Mouse (Mus musculus) spleen, postnatal 36 days (tissue): Measurements from ENCODE around the gene Trim16.
A peak's percentile ranks its signal among the peaks of the same experiment; 100 is the strongest.

Experiments
- DNase-seq, 2 experiments: peaks; one replicate each; pipeline ENCODE4 v3.0.0; 2022; ENCODE audit warnings: low spot score in 2 of 2, mixed read lengths in 1 of 2

Trim16 gene

DNA sequence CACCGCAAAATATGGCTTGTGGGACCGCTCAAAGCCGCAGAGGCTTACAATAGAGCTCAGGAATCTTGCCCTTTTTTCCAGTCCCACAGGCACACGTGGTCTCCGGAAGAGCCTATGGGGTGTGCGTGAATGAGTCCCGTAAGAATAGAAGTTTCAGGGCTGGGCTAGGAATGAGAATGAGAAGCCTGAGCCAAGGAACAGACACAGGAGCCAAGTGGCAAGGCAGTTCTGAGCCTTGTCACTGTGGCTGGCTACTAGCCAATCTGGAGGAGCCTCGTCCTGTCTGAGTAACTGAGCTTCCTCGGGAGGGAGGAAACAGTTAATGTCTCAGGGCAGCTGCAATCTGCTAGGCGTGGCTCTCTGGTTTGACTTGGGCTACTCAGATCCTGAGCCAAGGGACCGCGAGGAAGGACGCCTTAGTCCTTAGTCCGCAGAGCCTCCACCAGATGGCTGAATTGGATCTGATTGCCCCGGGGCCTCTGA, at the start of gene Trim16:
Gene Trim16 (plus strand): TSS at position 173 of the 483 bp plus-strand sequence.
- DNase-seq = peak; percentile 48 to 63

DNA sequence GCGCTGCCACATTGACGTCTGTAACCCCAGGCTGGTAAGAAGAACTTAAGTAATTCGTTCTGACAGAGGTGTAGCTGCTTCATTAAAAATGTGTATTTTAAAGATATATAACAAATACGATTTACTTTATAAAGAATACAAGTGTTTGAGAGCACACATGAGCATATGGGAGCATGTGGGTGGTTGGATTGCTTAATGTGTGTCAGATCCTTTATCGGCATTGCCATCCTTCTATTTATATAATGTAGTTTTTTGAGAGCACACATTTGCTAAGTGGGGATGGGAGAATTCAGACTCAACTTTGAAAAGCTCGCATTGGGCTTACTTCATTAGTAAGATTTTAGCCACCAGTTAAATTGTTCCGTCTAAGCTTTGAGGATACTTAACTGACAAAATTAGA, 43.5 kb upstream of the Trim16 start:
- DNase-seq = no peak

DNA sequence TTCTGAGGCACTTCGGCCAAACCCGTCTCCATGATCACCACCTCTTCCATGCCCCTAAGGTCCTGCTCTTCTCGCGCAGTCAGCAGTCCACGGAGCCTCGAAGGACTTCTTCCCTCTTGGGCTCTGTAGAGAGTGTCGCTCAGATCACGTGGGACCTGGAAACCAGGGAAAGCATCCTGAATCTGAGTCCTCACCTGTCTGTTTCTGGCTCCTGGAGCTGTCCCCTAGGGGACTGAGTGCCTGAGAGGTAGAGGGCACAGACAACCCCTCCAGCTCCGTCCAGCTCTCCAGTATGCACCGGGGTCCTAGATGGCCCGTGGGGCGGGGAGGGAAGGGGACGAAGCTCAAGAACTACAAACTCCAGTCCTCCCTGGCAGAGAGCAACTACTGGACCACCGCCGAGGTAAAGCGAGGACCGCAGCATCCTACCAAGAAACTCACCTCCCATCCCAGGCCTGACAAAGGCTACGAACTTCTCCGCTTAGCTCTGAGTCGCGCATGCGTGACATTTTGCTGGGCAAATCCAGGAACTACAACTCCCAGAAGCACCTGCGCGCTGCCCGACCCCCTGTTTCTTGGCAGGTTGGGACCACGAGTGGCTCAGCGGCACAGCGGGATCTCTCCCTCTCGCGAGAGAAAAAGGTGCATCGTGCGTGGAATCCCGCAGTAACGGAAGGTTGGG, 31.0 kb upstream of the Trim16 start, which contains the start of gene Zfp286:
Gene Zfp286 (minus strand): TSS at position 528 of the 682 bp plus-strand sequence.
- DNase-seq = peak; percentile 67 to 74

DNA sequence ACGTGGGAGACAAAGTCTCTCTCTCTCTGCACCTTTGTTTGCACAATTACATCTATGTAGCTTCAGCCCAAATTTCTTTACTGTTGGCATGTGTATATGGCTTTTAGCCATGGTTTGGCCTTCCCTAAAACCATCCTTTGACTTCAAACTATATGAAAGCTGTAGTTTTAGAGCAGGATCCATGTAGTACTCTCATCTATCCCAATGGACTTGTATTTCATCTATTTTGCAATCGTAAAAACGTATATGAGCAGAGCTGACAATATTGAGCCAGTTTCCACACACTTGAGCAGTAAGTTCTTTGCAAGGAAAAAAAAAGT, 30.5 kb upstream of the Trim16 start:
- DNase-seq = no peak

DNA sequence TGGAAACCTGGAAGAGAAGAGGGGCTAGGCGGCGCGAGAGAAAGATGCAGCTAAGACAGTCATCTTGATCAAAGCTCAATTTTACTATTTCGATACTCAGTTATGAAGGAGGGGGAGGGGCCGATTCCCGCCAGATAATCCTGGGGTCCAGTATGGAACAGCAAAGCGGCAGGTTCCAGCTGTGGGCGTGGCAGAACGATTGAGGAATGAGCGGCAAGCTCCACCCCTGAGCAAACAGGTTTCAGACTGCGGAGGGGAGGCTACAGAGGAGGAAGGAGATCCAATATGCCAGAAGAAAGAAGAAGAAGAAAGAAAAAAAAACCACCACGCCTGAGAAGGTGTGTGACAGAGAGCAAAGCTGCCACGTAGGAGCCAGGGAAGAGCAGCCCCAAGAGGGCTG, 15.9 kb upstream of the Trim16 start:
- DNase-seq = no peak

DNA sequence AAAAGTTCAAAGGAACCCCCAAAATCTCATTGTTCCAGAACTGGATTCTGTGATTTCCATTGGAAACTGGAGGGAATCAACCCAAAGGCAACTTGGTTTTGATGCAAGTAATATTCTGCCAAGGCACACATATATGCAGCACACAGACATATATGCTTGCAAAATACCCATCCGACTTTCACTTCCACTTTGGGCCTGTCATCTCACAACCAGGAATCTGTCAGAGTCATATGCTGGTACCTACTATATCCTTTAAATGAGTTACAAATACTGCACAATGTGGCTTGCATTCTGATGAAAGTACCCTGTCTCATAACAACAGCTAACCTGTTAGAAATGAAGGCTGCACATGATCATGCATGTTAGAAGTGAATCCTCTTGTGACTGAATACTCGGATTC, 12.1 kb upstream of the Trim16 start:
- DNase-seq = no peak

DNA sequence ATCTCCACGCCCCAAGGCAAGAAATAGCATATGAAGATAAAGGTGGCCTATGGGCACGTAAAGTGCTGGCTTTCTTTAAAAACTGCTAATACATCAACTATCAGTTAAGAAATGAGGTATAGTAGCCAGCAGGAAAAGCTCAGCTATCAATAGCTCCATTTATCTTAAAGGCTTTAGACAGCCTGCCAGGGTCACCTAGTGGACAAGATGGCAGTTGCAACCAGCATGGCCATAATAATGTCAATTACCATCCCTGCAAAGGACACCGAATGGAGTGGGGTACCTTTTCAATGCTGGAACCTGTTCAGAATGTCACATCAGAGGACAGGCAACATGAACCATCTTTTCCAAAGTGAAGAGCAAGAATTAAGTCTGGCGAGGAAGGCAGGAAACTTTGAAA, 10.8 kb upstream of the Trim16 start:
- DNase-seq = no peak

DNA sequence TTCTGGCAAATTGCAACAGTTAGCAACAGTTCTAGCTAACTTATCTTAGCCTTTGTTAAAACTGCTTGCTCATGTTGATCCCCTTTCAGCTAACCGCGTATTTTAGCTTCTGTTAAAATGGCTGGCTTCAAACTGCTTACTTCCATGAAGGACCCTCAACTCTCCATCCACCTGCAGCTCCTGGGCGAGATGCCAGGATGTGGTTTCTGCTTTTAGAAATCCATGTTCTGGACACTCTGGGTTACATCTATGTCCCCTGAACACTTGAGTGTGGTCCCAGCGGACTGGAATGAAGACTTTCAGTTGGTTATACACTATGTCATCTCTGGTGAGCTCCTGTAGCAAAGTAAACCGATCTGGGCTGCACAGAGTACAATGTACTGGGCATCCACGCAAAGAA, 7.8 kb upstream of the Trim16 start:
- no peak for DNase-seq

DNA sequence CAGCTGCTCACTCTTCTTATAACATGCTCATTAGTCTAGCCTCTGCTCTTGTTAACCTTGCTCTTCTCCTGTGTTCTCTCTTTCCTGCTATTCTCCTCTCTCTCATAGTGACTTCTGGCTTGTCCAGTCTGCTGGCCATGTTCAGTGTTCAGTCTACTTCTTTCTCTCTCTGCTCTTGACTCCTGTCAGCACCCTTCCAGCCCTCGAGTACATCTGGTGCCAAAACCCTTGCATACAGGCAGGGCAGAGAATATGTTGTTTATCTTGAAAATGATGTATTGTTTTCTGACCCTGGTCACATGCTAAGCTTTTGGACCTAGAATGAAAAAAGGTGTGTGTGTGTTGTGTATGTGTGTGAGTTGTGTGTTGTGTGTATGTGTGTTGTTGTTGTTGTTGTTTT, 6.5 kb upstream of the Trim16 start:
- DNase-seq = no peak

DNA sequence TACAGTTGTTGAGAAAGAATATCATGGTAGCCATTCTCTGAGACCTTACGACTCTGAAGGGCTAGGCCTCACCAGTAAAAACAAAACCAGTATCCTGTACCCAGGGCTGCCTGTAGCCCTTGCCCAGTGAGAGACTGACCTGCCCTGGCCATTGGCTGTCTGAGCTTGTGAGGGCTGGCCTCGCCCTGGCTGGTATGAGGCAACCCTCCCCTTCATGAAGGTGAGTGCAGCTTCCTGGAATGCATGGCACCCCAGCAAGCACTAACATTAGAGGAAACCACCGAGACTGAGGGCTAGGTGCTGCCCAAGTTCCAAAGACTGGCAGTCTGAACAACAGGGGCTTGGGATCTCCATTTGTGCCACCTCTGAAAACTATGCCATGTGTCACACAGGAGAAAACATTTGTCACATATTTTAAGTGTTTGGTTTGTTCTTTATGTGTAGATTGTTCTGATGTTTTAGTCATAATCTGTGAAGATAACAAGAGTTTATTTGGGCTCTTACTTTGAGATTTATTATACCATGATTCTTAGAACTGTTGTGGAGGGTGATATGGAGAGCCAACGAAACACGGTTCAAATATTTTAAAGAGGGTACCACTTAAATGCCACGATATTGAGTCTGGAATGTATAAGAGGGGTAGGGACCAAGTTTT, 5.9 kb upstream of the Trim16 start:
- DNase-seq = no peak

DNA sequence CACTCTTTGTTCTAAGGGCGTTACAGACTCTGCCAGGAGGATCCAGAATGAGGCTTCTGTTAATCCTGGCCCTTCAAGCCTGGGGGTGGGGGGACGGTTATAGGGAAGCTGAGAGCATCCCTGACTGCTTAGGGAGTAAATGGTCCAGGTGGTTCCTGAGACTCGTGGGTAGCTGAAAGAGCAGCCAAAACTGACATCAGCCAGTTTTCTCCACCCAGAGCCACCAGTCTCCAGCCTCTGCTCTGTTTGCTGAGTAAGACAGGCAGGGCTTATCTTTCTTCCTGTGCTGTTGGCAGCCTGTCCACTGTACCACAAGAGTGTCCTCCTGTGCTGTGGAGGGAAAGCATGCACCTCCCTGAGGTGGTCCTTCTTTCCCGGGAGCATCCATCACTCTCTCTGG, 5.4 kb upstream of the Trim16 start:
- DNase-seq = no peak

DNA sequence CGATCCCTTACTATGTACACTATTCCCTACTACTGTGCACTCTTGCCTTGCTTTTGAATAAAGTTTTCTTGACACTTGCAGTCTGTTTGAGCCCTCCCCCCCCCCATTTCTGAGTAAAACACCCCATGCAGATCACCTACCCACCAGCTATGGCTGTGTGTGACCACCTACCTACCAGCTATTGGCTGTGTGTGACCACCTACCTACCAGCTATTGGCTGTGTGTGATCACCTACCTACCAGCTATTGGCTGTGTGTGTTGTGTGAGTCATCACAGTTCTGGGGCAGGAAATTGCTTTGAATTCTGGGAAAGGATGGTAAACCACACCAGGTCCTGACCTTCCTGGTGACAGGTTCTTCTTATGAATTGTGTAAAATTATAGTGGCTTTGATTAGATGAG, 4.6 kb upstream of the Trim16 start:
- DNase-seq = no peak

DNA sequence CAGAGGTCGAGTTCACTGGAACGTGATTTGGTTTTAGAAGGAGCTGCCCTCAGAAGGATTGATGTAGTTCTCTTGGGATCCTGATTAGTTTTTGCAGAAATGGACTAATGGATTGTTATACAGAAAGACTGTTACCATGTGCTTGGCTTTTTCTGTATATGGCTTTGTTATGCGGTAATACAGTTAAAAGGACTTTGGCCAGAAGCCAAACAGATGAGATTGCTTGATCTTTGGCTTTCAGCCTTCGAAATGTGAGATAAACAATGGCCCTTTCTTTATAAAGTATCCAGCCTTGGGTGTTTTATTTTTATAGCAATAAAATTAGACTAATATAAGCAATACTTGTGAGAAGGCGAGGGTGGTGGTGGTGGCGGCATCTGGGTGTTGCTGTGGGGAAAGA, 3.4 kb upstream of the Trim16 start:
- no peak for DNase-seq

DNA sequence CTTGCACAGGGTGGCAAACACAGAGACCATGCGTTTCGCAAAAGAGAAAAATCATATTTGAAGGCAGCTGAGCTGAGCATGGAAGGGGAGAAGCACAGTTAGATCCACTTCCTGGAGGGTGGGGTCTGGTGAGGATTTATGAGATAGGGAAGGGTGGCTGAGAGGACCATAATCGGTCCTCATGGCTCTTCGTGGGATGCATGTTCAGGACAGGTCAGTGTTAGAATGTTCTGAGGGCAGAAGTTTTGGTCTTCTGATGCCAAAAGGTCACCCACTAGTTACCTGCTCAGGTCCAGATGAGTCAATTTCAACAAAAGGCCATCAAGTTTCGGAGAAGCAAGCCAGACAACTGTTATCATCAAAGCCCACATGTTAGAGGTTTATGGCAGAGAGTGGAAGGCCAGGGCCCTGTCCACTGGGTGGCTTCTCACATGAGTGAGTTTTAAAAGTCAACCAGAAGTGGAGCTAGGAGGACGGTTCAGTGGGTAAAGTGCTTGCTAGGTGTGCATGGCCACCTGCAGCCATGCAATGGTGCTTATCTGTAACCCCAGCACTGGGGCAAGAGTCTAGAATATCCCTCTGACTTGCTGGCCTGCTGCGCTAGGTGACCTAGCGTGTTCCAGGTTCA, 858 bp upstream of the Trim16 start:
- DNase-seq = no peak

DNA sequence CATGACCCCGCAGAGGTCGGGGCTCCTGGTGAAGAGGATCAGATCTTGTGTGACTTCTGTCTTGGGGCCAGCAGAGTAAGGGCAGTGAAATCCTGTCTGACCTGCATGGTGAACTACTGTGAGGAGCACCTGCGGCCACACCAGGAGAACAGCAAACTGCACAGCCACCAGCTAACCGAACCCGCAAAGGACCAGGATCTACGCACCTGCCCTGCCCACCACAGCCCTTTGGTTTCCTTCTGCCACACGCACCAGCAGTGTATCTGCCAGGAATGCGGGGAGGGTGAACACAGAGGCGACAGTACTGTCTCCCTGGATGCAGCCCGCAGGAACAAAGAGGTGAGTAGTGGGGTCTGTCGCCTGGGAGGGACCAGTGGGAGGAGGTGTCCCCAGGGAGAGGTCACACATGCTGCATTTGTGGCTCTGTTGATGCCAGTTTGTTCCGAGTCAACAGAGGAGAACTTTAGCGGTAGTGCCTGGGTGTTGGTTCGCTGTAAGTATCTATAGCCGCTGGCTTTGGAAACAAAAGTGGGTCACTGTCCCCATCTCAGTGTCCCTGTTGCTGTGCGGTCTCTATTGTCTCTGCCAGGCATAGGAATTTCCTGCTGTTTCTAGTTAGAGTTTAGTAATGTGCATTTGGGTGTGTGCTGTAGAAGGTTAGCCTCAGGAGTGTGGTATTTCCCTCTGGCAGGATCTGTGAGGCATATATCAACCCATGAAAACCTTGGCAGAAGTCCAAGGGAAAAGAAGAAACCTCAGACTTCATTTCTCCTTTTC, 818 bp downstream of the Trim16 start:
- DNase-seq = peak; percentile 26 to 31

DNA sequence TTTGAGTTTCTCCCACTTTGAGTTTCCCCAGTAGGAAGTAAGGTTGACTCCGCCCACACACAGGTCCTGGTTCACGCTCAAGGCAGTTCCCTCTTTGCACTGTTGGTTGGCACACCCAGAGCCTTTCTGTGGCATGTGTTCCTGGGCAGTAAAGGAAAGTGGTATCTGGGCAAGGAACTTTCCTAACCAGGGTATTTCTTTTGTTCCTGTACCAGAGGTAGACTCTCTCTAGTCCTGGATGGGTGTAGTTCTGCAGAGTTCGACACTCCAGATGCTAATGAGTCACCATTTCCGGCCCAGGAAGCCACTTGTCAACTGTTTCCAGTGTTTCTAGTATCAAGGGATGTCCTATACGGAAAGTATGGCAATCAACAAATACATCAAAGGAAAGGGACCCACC, 1.9 kb downstream of the Trim16 start:
- DNase-seq = peak; percentile 11 to 15

DNA sequence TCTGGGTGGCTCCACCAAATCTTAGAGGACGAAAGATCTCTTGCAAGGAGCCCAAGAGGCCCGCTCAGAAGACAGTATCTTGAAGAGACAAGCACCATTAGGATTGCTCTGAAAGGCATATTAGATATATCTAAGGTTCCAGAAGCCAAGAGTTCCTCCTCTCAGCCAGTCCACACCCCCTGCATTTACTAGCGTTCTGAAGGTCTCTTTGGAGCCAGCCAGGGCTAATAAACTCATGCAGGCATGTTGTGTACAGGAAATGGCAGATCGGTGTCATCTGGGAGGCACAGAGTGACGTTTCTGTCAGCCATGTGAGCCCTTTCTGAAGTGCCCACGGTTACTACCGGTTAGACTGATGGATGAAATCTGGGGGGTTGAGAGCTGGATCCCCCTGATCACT, 4.2 kb downstream of the Trim16 start:
- DNase-seq = no peak

DNA sequence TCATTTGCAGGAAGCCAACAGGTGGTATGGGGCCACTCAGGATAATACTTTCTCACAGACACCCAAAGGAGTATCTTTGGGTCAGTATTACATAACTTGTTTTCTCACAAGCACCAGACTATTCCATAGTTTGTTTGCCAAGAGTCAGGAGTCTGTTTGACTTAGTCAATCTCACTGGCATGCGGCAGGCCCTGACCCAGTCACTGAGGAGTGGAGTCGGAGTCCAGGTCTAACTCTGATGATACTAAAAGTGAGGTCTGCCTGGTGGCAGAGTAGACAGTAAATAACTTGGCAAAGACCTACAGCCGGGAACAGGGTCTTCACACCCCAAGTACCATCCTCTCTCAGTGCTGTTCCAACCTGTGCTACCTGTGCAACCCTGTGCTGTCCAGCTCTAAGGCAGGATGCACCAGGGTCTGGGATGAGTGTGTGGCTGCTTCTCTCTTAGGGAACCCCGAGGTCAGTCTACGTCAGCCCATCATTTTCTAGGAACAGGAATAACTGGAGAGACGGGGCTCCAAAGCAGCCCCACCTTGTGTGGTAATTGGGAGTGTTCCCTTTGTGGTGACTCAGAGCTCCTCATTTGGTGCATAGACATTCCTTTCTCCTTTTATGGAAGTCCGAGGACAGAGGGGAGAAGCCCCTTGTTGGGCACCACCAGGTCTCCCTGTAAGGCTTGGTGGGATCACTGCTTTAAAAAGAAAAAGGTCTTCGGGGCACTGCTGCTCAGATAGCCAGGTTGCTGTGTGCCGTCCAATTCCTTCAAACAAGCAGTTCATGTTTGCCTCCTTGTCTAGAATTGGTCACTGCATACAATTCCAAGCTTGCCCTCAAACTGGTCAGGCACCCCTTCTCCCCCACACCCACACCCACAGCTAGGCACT, 5.4 kb downstream of the Trim16 start:
- no peak for DNase-seq

DNA sequence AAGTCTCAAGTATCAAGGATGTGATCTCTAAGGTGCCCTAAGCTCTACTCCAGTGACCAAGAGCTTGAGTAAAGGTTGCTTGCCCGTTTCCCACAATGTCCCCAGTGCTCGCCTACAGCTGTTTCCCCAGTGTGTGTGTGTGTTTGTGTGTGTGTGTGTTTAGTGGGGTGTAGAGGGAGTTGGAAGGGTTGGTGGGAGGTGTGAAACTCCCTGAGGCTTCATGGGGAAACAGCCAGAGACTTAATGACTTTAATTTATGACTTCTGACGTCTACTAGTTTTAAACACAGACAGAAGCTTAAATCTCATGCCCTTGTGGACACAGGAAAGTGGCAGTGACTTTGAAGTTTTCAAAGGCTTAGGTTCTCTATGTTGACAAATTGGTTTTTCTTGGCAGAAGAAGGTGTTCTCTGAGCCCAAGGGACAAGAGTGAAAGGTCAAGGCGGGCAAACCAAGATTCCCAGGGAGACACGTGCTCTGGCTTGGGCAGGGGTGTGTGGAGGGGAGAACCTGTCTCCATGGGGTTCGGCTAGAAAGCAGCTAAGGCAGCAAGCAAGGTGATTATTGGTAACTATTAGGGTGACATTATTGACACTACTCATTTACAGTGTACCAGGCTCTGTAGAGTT, 6.2 kb downstream of the Trim16 start:
- no peak for DNase-seq

DNA sequence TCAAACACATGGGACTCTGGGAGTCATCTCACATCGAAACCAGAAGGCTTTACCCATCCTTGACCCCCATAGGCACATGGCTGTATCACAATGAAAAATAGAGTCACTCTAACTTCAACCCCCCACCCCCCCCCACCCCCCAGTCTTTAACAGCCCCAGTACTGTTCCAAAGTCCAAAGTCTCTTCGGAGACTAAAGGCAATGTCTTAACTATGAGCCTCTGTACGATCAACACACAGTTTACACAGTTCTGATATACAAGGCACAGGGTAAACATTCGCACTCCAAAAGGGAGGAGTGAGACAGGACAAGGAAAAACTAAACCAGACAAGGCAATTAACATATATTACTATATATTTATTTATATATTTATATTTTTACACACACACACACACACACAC, 7.1 kb downstream of the Trim16 start:
- DNase-seq = no peak

DNA sequence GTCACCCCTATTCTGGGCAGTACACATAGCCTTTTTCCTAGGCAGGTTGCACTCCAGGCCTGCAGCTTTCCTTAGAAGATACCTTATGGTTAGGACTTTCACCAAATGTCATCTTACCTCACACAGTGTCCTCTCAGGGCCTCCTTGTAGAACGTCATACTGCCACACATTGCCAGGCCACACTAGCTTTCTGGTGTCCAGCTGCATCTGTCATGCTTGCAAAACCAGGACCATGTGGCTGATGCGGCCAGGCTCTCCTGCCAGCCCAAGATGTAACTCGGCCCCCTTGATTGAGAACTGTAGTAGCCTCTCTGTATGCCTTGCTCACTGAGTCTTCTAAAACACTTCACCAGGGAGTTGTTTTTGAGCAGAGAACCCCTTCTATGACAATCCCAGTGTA, 7.9 kb downstream of the Trim16 start:
- DNase-seq = no peak
